Mouse (Mus musculus): ENCODE measurements around the gene Manf. TPM values are rescaled to one million over a fixed set of nuclear protein-coding genes. Genes with fewer than 3 reads are reported as not detected.

Manf gene
- polyA plus RNA-seq, 1 experiment from 2014 or later, result 305 TPM

GRCm38 (mm10) chr9:106881071-106881755 is 10.6 kb downstream of the Manf start:
- H3K27me3 ChIP-seq (ENCODE audit: control insufficient read depth, insufficient read depth, low read length), result no peaks in the 10 kb centered on the region
- H3K4me2 ChIP-seq (replicated peaks; ENCODE audit: low read depth, low read length), result no peak overlapping the region
- no peak overlapping the region for H3K9ac ChIP-seq (ENCODE audit: low read depth, low read length)
- ATAC-seq (ENCODE audit: low FRiP score), result no peak
- peaks cover 5% of the 10 kb centered on the region; the same call in 1 of the 2 replicates for H3K36me3 ChIP-seq (ENCODE audit: control insufficient read depth, insufficient read depth, low read length)
- peaks cover 15% of the 10 kb centered on the region for H3K4me1 ChIP-seq (replicated peaks; ENCODE audit: control insufficient read depth, insufficient read depth, low read length)
- WGBS, result 68% methylated on average over 4 of the region's 4 CpGs
- no peak overlapping the region for H3K4me3 ChIP-seq (ENCODE audit: low read depth, low read length)
- no peak overlapping the region for H3K27ac ChIP-seq (ENCODE audit: low read depth, low read length)
- DNase-seq (ENCODE audit: low spot score), result no peak
- H3K9me3 ChIP-seq (ENCODE audit: control insufficient read depth, low read length), result no peaks in the 10 kb centered on the region

DNA sequence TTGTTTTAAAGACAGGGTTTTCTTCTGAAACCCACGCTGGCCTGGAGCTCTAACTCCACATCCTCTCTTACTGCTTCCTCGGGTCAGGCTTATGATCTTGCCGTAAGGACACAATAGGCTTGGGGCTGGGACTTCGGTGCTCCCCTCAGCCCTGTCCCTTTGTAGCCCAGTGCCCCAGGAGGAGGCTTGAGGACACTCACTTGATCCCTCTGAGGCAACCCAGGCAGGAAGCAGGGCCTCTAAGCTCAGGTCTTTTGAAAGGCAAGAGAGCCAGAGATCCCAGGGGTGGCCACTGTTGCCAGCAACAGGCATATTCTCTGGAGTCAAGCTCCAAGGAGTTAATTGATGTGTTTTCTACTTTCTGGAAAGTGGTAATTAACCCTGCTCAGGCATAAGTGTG is 12.3 kb downstream of the Manf start:
- H3K9ac ChIP-seq (ENCODE audit: low read depth, low read length), result no peak overlapping the region
- ATAC-seq (ENCODE audit: low FRiP score) (no peak), DNase-seq (ENCODE audit: low spot score) (no peak)
- peaks cover 9% of the 10 kb centered on the region; the same call in 1 of the 2 replicates for H3K4me1 ChIP-seq (replicated peaks; ENCODE audit: control insufficient read depth, insufficient read depth, low read length)
- no peak overlapping the region for H3K4me3 ChIP-seq (ENCODE audit: low read depth, low read length)
- H3K27ac ChIP-seq (ENCODE audit: low read depth, low read length), result no peak overlapping the region
- H3K9me3 ChIP-seq (ENCODE audit: control insufficient read depth, low read length), result no peaks in the 10 kb centered on the region
- H3K4me2 ChIP-seq (replicated peaks; ENCODE audit: low read depth, low read length), result no peak overlapping the region
- no peaks in the 10 kb centered on the region for H3K27me3 ChIP-seq (ENCODE audit: control insufficient read depth, insufficient read depth, low read length)
- peaks cover 7% of the 10 kb centered on the region; the same call in 1 of the 2 replicates for H3K36me3 ChIP-seq (ENCODE audit: control insufficient read depth, insufficient read depth, low read length)
- 72% methylated on average over 4 of the region's 4 CpGs for WGBS

GRCm38 (mm10) chr9:106876666-106877065 is 15.1 kb downstream of the Manf start:
- H3K4me1 ChIP-seq (replicated peaks; ENCODE audit: control insufficient read depth, insufficient read depth, low read length), result no peaks in the 10 kb centered on the region
- H3K27ac ChIP-seq (ENCODE audit: low read depth, low read length), result no peak overlapping the region
- ATAC-seq (ENCODE audit: low FRiP score) (no peak), DNase-seq (ENCODE audit: low spot score) (no peak)
- H3K9ac ChIP-seq (ENCODE audit: low read depth, low read length), result no peak overlapping the region
- H3K4me3 ChIP-seq (ENCODE audit: low read depth, low read length), result no peak overlapping the region
- H3K36me3 ChIP-seq (ENCODE audit: control insufficient read depth, insufficient read depth, low read length), result peaks cover 11% of the 10 kb centered on the region; the same call in 1 of the 2 replicates
- H3K4me2 ChIP-seq (replicated peaks; ENCODE audit: low read depth, low read length), result no peak overlapping the region
- 96% methylated on average over 3 of the region's 3 CpGs for WGBS
- H3K9me3 ChIP-seq (ENCODE audit: control insufficient read depth, low read length), result no peaks in the 10 kb centered on the region
- H3K27me3 ChIP-seq (ENCODE audit: control insufficient read depth, insufficient read depth, low read length), result no peaks in the 10 kb centered on the region

DNA sequence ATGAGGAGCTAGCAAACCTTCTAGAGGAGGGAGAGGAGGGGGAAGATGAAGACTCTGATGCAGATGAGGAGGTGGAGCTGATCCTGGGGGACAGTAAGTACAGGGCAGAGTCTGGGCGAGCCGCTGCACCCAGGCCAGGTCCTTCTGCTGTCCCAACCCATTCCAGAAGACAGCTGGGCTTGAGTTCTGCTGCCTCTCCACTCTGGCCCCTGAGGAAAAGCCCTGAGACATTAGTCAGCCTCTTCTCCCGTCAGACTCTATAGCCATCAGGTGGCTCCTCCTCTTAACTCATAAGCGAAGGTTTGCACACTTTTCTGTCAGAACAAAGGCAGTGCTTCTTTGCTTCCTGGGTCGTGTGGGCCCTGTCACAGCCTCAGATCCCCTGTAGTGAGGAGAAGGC is 17.6 kb downstream of the Manf start:
- H3K36me3 ChIP-seq (ENCODE audit: control insufficient read depth, insufficient read depth, low read length), result peaks cover 11% of the 10 kb centered on the region; the same call in 1 of the 2 replicates

GRCm38 (mm10) chr9:106858036-106858435 is 33.7 kb downstream of the Manf start:
- whole genome bisulfite sequencing, result 91% methylated on average over 11 of the region's 11 CpGs
- H3K36me3 ChIP-seq (ENCODE audit: control insufficient read depth, insufficient read depth, low read length), result peaks cover 7% of the 10 kb centered on the region
- no peaks in the 10 kb centered on the region for H3K27me3 ChIP-seq (ENCODE audit: control insufficient read depth, insufficient read depth, low read length)

More for the DNA sequence above, 17.6 kb downstream of the Manf start:
- Histone ChIP-seq H3K27ac (ENCODE audit: low read depth, low read length) (no peak overlapping the region), H3K4me2 (replicated peaks; ENCODE audit: low read depth, low read length) (no peak overlapping the region), H3K27me3 (ENCODE audit: control insufficient read depth, insufficient read depth, low read length) (no peaks in the 10 kb centered on the region), H3K4me1 (replicated peaks; ENCODE audit: control insufficient read depth, insufficient read depth, low read length) (no peaks in the 10 kb centered on the region), H3K9me3 (ENCODE audit: control insufficient read depth, low read length) (no peaks in the 10 kb centered on the region), H3K9ac (ENCODE audit: low read depth, low read length) (no peak overlapping the region), H3K4me3 (ENCODE audit: low read depth, low read length) (no peak overlapping the region)
- ATAC-seq (ENCODE audit: low FRiP score) (no peak), DNase-seq (ENCODE audit: low spot score) (no peak)
- 85% methylated on average over 5 of the region's 5 CpGs for WGBS

GRCm38 (mm10) chr9:106856664-106857063 is 35.1 kb downstream of the Manf start:
- no peak for ATAC-seq (ENCODE audit: low FRiP score)
- H3K4me2 ChIP-seq (replicated peaks; ENCODE audit: low read depth, low read length), result no peak overlapping the region
- no peak overlapping the region for H3K27ac ChIP-seq (ENCODE audit: low read depth, low read length)
- no peaks in the 10 kb centered on the region for H3K9me3 ChIP-seq (ENCODE audit: control insufficient read depth, low read length)
- no peak for DNase-seq (ENCODE audit: low spot score)
- no peak overlapping the region for H3K9ac ChIP-seq (ENCODE audit: low read depth, low read length)
- H3K36me3 ChIP-seq (ENCODE audit: control insufficient read depth, insufficient read depth, low read length), result peaks cover 7% of the 10 kb centered on the region
- H3K4me1 ChIP-seq (replicated peaks; ENCODE audit: control insufficient read depth, insufficient read depth, low read length), result no peaks in the 10 kb centered on the region
- H3K27me3 ChIP-seq (ENCODE audit: control insufficient read depth, insufficient read depth, low read length), result no peaks in the 10 kb centered on the region
- H3K4me3 ChIP-seq (ENCODE audit: low read depth, low read length), result no peak overlapping the region
- WGBS, result 85% methylated on average over 3 of the region's 3 CpGs

More at GRCm38 (mm10) chr9:106858036-106858435, 33.7 kb downstream of the Manf start:
- Histone ChIP-seq H3K9ac (ENCODE audit: low read depth, low read length) (no peak overlapping the region), H3K9me3 (ENCODE audit: control insufficient read depth, low read length) (no peaks in the 10 kb centered on the region), H3K4me1 (replicated peaks; ENCODE audit: control insufficient read depth, insufficient read depth, low read length) (no peaks in the 10 kb centered on the region), H3K4me3 (ENCODE audit: low read depth, low read length) (no peak overlapping the region), H3K27ac (ENCODE audit: low read depth, low read length) (no peak overlapping the region), H3K4me2 (replicated peaks; ENCODE audit: low read depth, low read length) (no peak overlapping the region)
- DNase-seq (ENCODE audit: low spot score) (no peak), ATAC-seq (ENCODE audit: low FRiP score) (no peak)

DNA sequence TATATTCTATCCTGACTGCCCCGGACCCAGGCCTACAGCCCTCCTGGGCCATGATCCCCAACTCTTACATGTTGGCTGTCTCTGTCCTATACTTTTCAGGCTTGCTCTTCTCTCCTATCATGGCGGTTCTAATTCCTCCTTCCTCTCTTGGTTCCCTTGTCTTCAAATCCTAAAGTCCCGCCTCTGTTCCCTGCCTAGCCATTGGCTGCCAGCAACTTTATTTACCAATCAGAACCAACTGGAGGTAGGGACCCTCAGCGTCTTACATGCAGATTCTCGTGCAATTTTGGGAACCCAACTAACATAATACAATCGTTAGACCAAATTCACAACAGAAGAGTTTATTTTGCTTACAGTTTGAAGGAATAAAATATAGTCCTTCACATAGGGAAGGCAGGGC is 49.0 kb downstream of the Manf start:
- Histone ChIP-seq H3K4me2 (replicated peaks; ENCODE audit: low read depth, low read length) (no peak overlapping the region), H3K4me3 (ENCODE audit: low read depth, low read length) (no peak overlapping the region), H3K9me3 (ENCODE audit: control insufficient read depth, low read length) (no peaks in the 10 kb centered on the region), H3K36me3 (ENCODE audit: control insufficient read depth, insufficient read depth, low read length) (peaks cover 9% of the 10 kb centered on the region; the same call in 1 of the 2 replicates), H3K4me1 (replicated peaks; ENCODE audit: control insufficient read depth, insufficient read depth, low read length) (no peaks in the 10 kb centered on the region), H3K27me3 (ENCODE audit: control insufficient read depth, insufficient read depth, low read length) (no peaks in the 10 kb centered on the region), H3K9ac (ENCODE audit: low read depth, low read length) (no peak overlapping the region), H3K27ac (ENCODE audit: low read depth, low read length) (no peak overlapping the region)
- DNase-seq (ENCODE audit: low spot score), result no peak
- no peak for ATAC-seq (ENCODE audit: low FRiP score)
- WGBS, result 94% methylated on average over 6 of the region's 6 CpGs

DNA sequence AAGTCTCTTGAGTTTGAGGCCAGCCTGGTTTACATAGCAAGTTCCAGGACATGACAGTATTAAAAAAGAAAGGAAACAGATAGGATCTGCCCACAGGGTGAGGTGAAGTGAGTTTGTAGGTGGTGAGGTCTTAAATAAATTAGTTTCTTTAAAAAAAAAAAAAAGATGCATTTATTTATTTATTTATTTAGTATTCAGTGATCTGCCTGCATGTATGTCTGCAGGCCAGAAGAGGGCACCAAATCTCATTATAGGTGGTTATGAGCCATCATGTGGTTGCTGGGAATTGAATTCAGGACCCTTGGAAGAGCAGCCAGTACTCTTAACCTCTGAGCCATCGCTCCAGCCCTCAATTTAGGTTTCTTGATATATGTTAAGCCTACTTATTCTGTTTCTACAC is 51.2 kb downstream of the Manf start:
- no peak overlapping the region for H3K9ac ChIP-seq (ENCODE audit: low read depth, low read length)
- ATAC-seq (ENCODE audit: low FRiP score), result no peak
- H3K27me3 ChIP-seq (ENCODE audit: control insufficient read depth, insufficient read depth, low read length), result no peaks in the 10 kb centered on the region
- peaks cover 9% of the 10 kb centered on the region for H3K36me3 ChIP-seq (ENCODE audit: control insufficient read depth, insufficient read depth, low read length)
- WGBS, result 97% methylated on average over 1 of the region's 1 CpGs
- H3K27ac ChIP-seq (ENCODE audit: low read depth, low read length), result no peak overlapping the region
- no peaks in the 10 kb centered on the region for H3K9me3 ChIP-seq (ENCODE audit: control insufficient read depth, low read length)
- no peak for DNase-seq (ENCODE audit: low spot score)
- H3K4me3 ChIP-seq (ENCODE audit: low read depth, low read length), result no peak overlapping the region
- H3K4me1 ChIP-seq (replicated peaks; ENCODE audit: control insufficient read depth, insufficient read depth, low read length), result no peaks in the 10 kb centered on the region
- no peak overlapping the region for H3K4me2 ChIP-seq (replicated peaks; ENCODE audit: low read depth, low read length)

Measured in hindbrain, embryonic 11.5 days (tissue).